Mouse (Mus musculus) megakaryocyte-erythroid progenitor cell, adult 5 weeks (primary cell): ENCODE data around the gene Dap3. TPM values are rescaled to one million over a fixed set of nuclear protein-coding genes. Genes with fewer than 3 reads are reported as not detected.

Experiments used
- polyA plus RNA-seq: library from polyadenylated mRNA; stranded (reverse); fragments of >175 nt; gene quantifications from 2 replicates; pipeline ENCODE4 v1.2.3, GENCODE M21; 2012

Dap3 gene
- polyA plus RNA-seq: 102 and 118 TPM in 2 replicates

DNA sequence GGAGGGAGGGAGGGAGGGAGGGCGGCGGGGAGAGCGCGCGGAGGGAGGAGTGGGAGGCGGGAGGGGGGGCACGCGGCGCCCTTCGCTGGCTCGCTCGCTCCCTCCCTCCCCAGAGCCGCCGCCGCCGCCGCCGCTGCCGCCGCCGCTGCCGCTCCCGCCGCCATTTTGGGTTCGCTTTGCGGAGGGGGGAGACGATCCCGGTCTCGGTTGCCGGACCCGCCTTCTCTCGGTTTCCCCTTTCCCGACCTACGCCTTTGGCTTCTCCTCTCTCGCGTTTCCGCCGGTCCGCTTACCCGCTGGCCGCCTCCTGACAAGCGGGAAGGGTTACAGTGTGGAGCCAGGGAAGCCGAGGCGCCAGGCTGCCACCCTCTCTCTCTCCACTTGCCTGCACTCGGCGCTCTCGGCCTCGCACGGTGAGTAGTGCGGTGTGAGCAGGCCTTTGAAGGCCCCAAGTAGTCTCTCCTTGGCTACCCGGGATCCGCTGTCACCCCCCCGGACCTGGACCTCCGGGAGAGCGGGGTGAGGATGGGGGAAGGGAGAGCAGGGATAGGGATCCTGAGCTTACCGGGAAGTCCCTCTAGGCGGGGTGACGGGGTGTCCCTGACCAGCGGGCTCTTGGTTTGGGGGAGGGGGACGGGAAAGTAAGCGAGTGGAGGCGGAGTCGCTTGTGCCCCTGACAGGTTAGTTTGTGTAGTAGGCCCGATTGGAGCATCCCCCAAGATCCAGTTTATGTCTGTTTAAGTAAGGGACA lies at the start of gene Dap3, which contains the start of gene Ash1l:
TSS of gene Dap3 (minus strand) at position 606 of the 751 bp plus-strand sequence.
TSS of gene Ash1l (plus strand) at position 47 of the 751 bp plus-strand sequence.

GRCm38 (mm10) chr3:88913511-88914383 lies 37.2 kb downstream of the Dap3 start, which contains the start of gene Msto1:
Msto1 (minus strand) TSS chr3:88913999.

Other genes starting within 250 kb of the Dap3 start
- gene Rit1, start 234.3 kb downstream of the Dap3 start, polyA plus RNA-seq: 13.4 and 15.4 TPM in 2 replicates
- gene Syt11, start 176.0 kb downstream of the Dap3 start, polyA plus RNA-seq: 0.49 and 0.78 TPM in 2 replicates
- gene Gon4l, start 116.0 kb downstream of the Dap3 start, polyA plus RNA-seq: 11.9 and 18.4 TPM in 2 replicates
- 28.9 and 31.6 TPM in 2 replicates for gene Msto1, start 37.2 kb downstream of the Dap3 start, polyA plus RNA-seq
- 2.6 and 4.8 TPM in 2 replicates for gene Ash1l, start 559 bp downstream of the Dap3 start, polyA plus RNA-seq
- gene Rusc1, start 142.1 kb upstream of the Dap3 start, polyA plus RNA-seq: 33.6 and 37.2 TPM in 2 replicates
- gene Gm43738, start 149.9 kb upstream of the Dap3 start, polyA plus RNA-seq: 1.0 and 1.1 TPM in 2 replicates
- gene Fdps, start 150.8 kb upstream of the Dap3 start, polyA plus RNA-seq: 5.8 and 10.1 TPM in 2 replicates
- gene Pklr, start 185.0 kb upstream of the Dap3 start, polyA plus RNA-seq: 27.8 and 36.5 TPM in 2 replicates
- gene Hcn3, start 209.0 kb upstream of the Dap3 start, polyA plus RNA-seq: 1.8 and 2.5 TPM in 2 replicates
- 49.2 and 71.4 TPM in 2 replicates for gene Clk2, start 213.6 kb upstream of the Dap3 start, polyA plus RNA-seq
- gene Scamp3, start 226.3 kb upstream of the Dap3 start, polyA plus RNA-seq: 366 and 382 TPM in 2 replicates
- 253 and 287 TPM in 2 replicates for gene Fam189b, start 232.0 kb upstream of the Dap3 start, polyA plus RNA-seq